Mouse (Mus musculus): ENCODE measurements at regions not wholly inside any gene's neighbourhood (a gene's known extent, or its start where the extent isn't known, plus 50 kb on each side); places are given as distances from the start of the nearest gene placed in this dataset.

DNA sequence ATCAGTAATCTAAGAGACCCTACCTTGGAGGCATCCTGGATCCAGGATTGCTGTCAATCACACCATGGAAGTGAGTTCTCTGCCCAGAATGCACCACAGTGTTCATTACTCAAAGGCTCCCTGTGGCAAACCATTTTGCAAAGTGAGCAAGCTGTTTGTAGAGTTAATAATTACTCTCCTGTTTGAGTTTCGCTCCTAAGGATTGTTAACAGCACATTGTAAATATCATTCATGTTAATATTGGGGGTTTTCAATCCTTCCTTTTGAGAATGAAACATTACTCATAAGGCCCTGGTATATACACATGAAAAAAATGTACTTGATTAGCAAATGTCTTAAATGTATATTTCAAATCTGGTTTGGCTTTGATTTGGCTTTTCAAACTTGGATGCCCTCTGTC, 58.1 kb upstream of the Clstn2 start:
- no peak for DNase-seq (ENCODE audit: low spot score)

DNA sequence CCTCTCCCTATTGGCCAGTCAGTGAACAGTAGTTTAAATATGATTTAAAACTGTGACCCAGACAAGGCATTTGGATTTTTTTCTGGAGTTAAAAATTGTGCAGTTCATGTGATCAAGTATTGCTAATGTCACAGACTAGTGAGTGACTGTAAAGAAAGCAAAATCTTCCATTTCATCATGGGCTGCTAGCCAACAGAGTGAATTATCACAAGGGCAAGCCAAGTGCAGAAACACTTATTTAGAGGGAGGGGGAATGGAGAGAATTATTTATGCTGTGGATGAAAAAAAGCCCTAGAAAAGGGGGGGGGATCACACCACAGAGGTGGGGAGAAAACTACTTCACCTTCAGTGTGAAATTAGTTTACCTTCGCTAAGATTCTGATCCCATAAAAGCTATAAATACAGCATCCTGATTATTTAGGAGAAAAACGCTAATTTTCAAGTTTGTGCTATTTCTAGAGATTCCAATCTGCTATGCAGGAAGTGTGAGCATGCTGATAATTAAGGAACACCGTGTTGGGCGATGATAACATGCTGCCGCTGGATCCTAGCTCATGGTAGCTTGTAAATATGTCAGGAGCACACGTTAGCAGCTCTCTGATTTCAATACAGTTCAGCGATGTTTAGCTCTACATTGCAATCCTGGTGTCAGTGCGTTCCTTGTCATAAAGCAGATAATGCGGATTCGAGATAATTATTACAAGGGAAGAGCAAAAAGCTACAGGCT, 62.2 kb upstream of the Clstn2 start:
- no peak for DNase-seq (ENCODE audit: low spot score)

GRCm38 (mm10) chr9:98123390-98123789, 90.4 kb upstream of the Clstn2 start:
- peak; percentile 4 for DNase-seq (ENCODE audit: low spot score)

- DNase-seq (ENCODE audit: low spot score): no peak
These were observed 96.6 kb upstream of the Clstn2 start for GRCm38 (mm10) chr9:98129596-98129995.

- DNase-seq (ENCODE audit: low spot score): no peak
These were observed 97.9 kb upstream of the Clstn2 start for GRCm38 (mm10) chr9:98130849-98131248.

DNA sequence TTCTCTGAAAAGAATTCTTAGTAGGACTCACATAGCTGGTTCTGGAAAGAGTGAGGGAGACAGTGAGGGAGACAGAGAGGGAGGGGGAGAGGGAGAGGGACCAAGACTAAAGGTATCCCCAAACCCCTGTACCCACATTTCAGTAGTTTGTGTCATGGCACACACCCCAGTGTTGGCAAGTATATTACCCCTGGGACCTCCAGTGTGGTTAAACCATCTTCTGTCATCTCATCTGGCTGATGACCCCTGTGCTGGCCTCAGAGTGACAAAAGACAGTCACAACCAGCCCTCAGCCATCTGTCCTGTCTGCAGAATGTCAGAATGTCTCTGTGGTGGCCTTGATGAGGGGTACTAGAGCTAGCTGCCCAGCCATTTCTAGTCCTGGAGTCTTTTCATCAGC, 107.6 kb upstream of the Clstn2 start:
- DNase-seq (ENCODE audit: low spot score): no peak

- DNase-seq (ENCODE audit: low spot score): no peak
These were observed 109.1 kb upstream of the Clstn2 start for GRCm38 (mm10) chr9:98142121-98142520.

GRCm38 (mm10) chr9:98146901-98147300, 113.9 kb upstream of the Clstn2 start:
- no peak for DNase-seq (ENCODE audit: low spot score)

- DNase-seq (ENCODE audit: low spot score): no peak
These were observed 125.4 kb upstream of the Clstn2 start for GRCm38 (mm10) chr9:98158421-98158820.

DNA sequence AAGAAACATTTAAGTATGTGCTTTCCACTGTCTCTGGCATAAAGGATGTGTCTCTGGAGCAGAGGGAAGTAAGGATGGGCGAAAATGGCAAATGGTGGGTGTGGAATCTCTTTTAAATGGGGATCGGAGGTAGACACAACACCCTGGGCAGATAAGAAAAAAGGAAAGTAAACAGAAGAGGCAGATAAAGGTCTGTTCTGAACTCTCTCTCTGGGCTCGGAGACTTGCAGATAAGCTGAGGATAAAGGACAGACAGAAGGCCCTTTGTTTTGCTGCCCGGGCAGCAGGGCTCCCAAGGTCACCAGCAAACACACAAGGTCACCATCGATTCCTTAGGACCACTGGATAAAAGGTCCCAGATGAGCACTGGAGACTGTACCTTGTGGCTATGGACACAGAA, 122.7 kb upstream of the Nmnat3 start:
- DNase-seq (ENCODE audit: low spot score): peak; percentile 30

DNA sequence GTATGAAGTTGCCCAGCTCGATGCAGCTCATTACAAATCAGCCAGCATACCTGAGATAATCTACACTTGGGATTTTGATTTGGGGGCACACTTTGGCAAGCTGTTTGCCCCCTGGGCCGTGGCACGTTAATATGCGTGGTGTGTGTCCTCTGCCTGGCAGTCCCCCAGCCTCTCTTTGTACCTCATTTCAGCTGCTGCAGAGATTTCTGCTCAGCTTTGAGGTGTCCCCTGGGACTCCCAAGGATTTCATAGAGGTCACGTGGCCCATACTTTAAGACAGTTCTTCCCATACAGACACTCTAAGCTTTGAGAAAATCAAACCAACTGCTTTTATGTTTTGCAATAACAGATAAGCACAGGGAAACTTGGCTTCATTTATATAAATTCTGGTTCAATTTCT, 113.2 kb upstream of the Nmnat3 start:
- DNase-seq (ENCODE audit: low spot score): no peak

DNA sequence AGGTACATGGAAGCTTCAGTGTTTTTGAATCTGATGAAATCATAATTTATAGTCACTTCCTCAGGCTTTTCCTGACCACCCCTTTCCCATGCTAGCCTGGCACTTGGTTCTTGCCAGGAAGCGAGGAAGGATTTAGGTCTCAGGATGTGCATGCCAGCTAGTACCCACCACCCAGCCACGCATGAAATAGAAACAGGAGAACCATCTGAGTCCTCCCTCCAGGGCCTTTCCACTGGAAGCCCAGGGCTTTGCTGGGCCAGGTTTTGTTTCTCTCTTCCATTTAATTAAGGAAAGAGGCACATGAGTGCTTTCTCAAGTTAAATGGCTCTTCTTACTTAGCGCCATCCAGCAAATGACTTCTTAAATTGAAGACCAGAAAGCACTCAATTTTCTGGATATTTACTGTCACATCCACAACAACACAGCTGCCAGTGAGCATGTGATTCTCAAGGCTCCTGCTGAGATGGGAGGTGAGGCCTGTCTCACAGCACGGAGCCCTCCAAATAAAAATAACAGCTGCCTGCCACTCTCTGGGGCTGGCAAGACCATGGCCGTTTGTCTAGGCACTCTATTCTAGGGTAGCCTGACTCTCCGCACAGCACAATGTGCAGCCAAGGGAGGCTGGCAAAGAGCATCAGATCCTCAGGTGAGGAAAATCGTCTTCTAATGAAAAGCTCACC, 110.4 kb upstream of the Nmnat3 start:
- no peak for DNase-seq (ENCODE audit: low spot score)

GRCm38 (mm10) chr9:98180766-98181165, 106.5 kb upstream of the Nmnat3 start:
- no peak for DNase-seq (ENCODE audit: low spot score)

- no peak for DNase-seq (ENCODE audit: low spot score)
These were observed 100.4 kb upstream of the Nmnat3 start for GRCm38 (mm10) chr9:98186757-98187300.

- DNase-seq (ENCODE audit: low spot score): no peak
These were observed 92.9 kb upstream of the Nmnat3 start for GRCm38 (mm10) chr9:98194356-98194755.

DNA sequence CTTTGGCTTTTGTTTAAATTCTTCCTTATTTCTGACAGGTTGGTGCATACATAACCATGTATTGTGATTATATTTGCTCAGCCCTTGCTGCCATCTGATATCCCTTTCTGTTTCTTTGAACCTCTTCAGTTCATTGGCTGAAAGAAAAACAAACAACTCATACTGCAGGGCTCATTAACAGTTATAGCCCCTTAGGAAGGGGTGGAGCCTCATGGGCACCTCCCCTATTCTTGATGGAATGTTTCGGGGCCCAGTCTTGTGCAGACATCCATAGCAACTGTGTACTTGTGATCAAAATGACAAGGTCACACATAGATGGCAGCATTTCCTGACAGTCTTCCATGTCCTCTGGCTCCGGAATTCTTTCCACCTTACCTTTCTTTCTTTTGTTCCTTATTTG, 68.4 kb upstream of the Nmnat3 start:
- peak; percentile 5 for DNase-seq (ENCODE audit: low spot score)

- DNase-seq (ENCODE audit: low spot score): no peak
These were observed 66.9 kb upstream of the Nmnat3 start for GRCm38 (mm10) chr9:98220367-98220766.

DNA sequence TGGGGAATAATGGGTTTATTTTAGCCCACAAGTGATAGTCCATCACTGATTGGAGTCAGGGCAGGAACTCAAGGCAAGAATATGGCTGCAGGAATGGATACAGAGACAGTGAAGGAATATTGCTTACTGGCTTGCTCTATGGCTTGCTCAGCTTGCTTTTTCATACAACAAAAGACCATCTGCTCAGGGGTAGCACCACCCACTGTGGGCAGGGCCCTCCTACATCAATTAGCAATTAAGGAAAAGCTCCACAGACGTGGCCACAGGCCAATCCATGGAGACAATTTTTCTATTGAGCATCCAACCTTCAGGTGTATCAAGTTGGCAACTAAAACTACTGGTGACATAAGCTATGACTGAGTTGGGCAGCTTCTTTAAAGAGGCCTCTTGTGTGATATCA, 65.5 kb upstream of the Nmnat3 start:
- DNase-seq (ENCODE audit: low spot score): no peak

GRCm38 (mm10) chr9:98228226-98228625, 59.0 kb upstream of the Nmnat3 start:
- no peak for DNase-seq (ENCODE audit: low spot score)

- DNase-seq (ENCODE audit: low spot score): no peak
These were observed 58.3 kb upstream of the Nmnat3 start for GRCm38 (mm10) chr9:98228907-98229306.

- DNase-seq (ENCODE audit: low spot score): peak; percentile 70
These were observed 52.5 kb upstream of the Nmnat3 start for GRCm38 (mm10) chr9:98234731-98235130.
